Mouse (Mus musculus): Measurements from ENCODE around the gene Hps4. TPM values are rescaled to one million over a fixed set of nuclear protein-coding genes. Genes with fewer than 3 reads are reported as not detected.
A peak's percentile ranks its signal among the peaks of the same experiment; 100 is the strongest.

Gene Hps4
- total RNA-seq (2021): 10 to 100 TPM; 30.3 to 37.5 TPM
- long read RNA-seq, experiment 1, partial matches to known transcripts: 5 of 10 reads
- long read RNA-seq, experiment 1, other reads (novel, unspliced or antisense): 2 of 10 reads
- long read RNA-seq, experiment 2, partial matches to known transcripts: 7 of 15 reads
- long read RNA-seq, experiment 2, other reads (novel, unspliced or antisense): 2 of 15 reads

- DNase-seq (ENCODE audit: low spot score in 2 of 2): peak; percentile 82 to 94
- peak; percentile 44 for TF ChIP-seq CTCF (conservative IDR thresholded peaks at IDR 0.05)
- Histone ChIP-seq H3K4me3 (peak within 1 kb of the TSS; percentile 80), H3K27ac (peak within 1 kb of the TSS; percentile 96)
These were observed at the start of gene Hps4, which contains the start of gene Srrd for GRCm38 (mm10) chr5:112342463-112343204. TSS of gene Hps4 (plus strand) at chr5:112343083. TSS of gene Srrd (minus strand) at chr5:112343040.

- H3K4me3 ChIP-seq: no peak overlapping the region
- no peak for TF ChIP-seq CTCF (conservative IDR thresholded peaks at IDR 0.05)
- DNase-seq (ENCODE audit: low spot score in 2 of 2): no peak
These were observed 49.1 kb upstream of the Hps4 start for GRCm38 (mm10) chr5:112293800-112294199.

DNA sequence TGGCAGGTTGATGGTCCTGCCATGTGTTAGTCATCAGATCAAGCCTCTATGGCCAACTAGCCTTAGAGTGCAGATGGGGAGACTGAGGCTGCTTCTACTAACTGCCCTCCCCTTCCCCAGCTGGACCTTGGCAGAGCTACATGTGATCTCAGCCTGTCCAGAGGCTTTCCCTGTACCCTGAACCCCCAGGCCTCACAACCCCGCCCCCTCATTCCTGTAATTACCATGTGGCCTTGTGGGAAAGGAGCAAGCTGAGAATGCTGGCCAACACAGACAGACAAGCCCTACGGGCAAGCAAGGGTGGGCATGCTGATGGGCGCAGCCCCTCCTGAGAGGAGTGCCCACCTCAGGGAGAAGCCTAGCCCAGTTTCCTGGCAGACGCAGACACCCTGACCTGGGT is 48.2 kb upstream of the Hps4 start:
- H3K27ac ChIP-seq: peak overlapping the region; percentile 75
- no peak overlapping the region for H3K4me3 ChIP-seq
- no peak for TF ChIP-seq CTCF (conservative IDR thresholded peaks at IDR 0.05)
- no peak for DNase-seq (ENCODE audit: low spot score in 2 of 2)

More at GRCm38 (mm10) chr5:112293800-112294199, 49.1 kb upstream of the Hps4 start:
- peak overlapping the region; percentile 75; the same call in 1 of the 2 replicates for H3K27ac ChIP-seq

DNA sequence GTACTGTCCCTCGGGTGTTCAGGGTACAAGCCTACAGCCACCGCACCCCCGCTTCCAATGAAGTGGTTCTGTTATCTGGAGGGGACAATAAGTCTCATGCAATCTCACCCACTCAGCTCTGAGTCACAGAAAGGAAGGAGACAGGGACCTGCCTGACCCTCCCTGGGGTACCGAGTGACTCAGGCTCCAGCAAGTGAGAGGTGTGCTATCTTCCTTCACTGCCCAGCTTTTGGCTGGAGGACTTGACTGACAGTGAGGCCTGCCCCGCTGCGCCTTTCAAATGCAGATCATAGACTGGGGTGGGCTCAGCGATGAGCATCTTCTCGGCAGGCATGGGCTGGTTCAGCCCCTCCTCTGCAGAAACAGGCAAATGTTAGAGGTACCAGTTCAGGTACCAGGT is 47.7 kb upstream of the Hps4 start:
- DNase-seq (ENCODE audit: low spot score in 2 of 2): no peak

GRCm38 (mm10) chr5:112295564-112295963 is 47.3 kb upstream of the Hps4 start:
- no peak for TF ChIP-seq CTCF (conservative IDR thresholded peaks at IDR 0.05)
- DNase-seq (ENCODE audit: low spot score in 2 of 2): no peak
- Histone ChIP-seq H3K4me3 (no peak overlapping the region), H3K27ac (peak overlapping the region; percentile 75)

More for the DNA sequence above, 47.7 kb upstream of the Hps4 start:
- H3K4me3 ChIP-seq: no peak overlapping the region
- no peak for TF ChIP-seq CTCF (conservative IDR thresholded peaks at IDR 0.05)
- H3K27ac ChIP-seq: peak overlapping the region; percentile 75

GRCm38 (mm10) chr5:112296404-112297181 is 46.3 kb upstream of the Hps4 start:
- no peak for DNase-seq (ENCODE audit: low spot score in 2 of 2)
- no peak overlapping the region for H3K4me3 ChIP-seq
- TF ChIP-seq CTCF (conservative IDR thresholded peaks at IDR 0.05): no peak
- H3K27ac ChIP-seq: peak overlapping the region; percentile 75

DNA sequence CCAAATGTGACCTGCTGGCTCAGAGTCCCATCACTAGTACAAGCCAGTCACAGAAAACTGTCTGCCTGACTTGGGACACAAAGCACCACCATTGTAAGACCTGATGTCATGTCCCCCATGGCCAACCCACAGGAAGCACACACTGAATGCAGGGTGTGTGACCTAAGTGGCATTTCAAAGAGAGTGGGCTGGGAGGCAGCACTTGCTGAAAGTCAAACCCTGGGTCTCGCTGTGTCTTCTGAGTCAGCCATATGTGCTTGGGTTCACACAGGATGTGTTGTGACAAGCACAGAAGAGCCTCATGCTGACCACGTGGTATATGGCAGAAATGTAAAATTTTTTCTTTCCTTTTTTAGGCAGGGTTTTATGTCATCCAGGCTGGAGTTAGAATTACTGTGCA is 45.6 kb upstream of the Hps4 start:
- TF ChIP-seq CTCF (conservative IDR thresholded peaks at IDR 0.05): no peak
- DNase-seq (ENCODE audit: low spot score in 2 of 2): no peak
- no peak overlapping the region for H3K4me3 ChIP-seq
- H3K27ac ChIP-seq: peak overlapping the region; percentile 67

DNA sequence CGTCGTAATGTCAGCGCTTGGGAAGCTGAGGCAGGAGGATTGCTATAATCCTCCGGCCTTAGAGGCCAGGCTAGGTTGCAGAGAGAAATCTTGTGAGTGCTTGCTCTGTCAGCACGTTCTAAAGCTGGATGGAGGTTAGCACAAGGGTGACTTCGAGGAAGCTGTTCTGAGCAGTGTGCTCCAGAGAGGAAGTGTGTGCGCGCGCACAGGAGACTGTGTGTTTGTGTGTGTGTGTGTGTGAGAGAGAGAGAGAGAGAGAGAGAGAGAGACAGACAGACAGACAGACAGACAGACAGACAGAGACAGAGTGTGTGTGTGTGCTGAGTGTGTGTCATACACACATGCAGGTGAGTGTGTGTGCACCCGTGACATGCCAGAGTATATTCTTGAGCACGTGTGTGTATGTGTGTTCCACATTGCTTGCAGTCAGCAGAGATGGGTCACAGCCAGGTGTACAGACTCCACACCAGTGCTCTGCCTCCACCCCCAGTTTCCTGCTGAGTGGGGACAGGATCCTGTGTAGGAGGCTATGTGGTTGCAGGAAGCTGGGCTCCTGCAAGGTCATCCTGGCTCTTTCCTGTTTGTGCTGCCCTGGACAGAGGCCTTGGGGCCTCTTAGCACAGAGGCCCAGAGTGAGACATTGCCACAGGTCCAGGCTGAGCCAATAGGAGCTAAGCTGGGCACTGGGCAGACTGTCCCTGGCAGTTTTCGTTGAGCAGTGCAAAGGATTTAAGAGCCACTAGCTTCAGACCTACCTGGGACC is 44.5 kb upstream of the Hps4 start:
- no peak for DNase-seq (ENCODE audit: low spot score in 2 of 2)
- H3K4me3 ChIP-seq: no peak overlapping the region
- peak overlapping the region; percentile 72 for H3K27ac ChIP-seq
- no peak for TF ChIP-seq CTCF (conservative IDR thresholded peaks at IDR 0.05)

- DNase-seq (ENCODE audit: low spot score in 2 of 2): no peak
- peak overlapping the region; percentile 72 for H3K27ac ChIP-seq
- TF ChIP-seq CTCF (conservative IDR thresholded peaks at IDR 0.05): no peak
These were observed 43.5 kb upstream of the Hps4 start for GRCm38 (mm10) chr5:112299399-112299798.

GRCm38 (mm10) chr5:112300112-112300511 is 42.8 kb upstream of the Hps4 start:
- Histone ChIP-seq H3K27ac (peak overlapping the region; percentile 75; the same call in 1 of the 2 replicates), H3K4me3 (no peak overlapping the region)
- DNase-seq (ENCODE audit: low spot score in 2 of 2): no peak
- no peak for TF ChIP-seq CTCF (conservative IDR thresholded peaks at IDR 0.05)

More at GRCm38 (mm10) chr5:112299399-112299798, 43.5 kb upstream of the Hps4 start:
- no peak overlapping the region for H3K4me3 ChIP-seq

GRCm38 (mm10) chr5:112300721-112301308 is 42.1 kb upstream of the Hps4 start:
- Histone ChIP-seq H3K27ac (peak overlapping the region; percentile 75; the same call in 1 of the 2 replicates), H3K4me3 (no peak overlapping the region)
- DNase-seq (ENCODE audit: low spot score in 2 of 2): no peak
- no peak for TF ChIP-seq CTCF (conservative IDR thresholded peaks at IDR 0.05)

DNA sequence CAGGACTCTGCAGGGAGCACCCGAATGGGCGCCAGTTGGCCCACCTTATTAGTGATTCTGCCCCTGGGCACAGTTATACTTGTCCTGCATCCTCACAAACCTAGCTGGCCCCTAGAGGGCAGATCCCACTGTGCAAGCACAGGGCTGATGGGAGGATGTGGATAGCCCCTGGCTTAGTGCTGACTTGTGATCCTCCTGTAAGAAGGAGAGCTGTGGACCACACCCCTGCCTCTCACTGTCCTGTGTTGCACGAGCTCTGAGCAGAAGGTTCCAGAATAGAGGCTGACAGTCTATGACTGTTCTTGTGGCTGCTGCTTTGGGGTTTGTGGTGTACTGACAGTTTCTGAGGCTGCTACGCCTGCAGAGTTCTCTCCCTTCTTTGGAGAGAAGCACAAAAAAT is 41.2 kb upstream of the Hps4 start:
- Histone ChIP-seq H3K4me3 (no peak overlapping the region), H3K27ac (peak overlapping the region; percentile 75; the same call in 1 of the 2 replicates)
- peak; percentile 42 for TF ChIP-seq CTCF (conservative IDR thresholded peaks at IDR 0.05)
- DNase-seq (ENCODE audit: low spot score in 2 of 2): no peak

All from layer of hippocampus, adult 2 months (tissue).